Mouse (Mus musculus): ENCODE results near the gene Ccdc90b. TPM values are rescaled to one million over a fixed set of nuclear protein-coding genes. Genes with fewer than 3 reads are reported as not detected.

Ccdc90b gene
- polyA plus RNA-seq, 1 experiment = 38.8 TPM

DNA sequence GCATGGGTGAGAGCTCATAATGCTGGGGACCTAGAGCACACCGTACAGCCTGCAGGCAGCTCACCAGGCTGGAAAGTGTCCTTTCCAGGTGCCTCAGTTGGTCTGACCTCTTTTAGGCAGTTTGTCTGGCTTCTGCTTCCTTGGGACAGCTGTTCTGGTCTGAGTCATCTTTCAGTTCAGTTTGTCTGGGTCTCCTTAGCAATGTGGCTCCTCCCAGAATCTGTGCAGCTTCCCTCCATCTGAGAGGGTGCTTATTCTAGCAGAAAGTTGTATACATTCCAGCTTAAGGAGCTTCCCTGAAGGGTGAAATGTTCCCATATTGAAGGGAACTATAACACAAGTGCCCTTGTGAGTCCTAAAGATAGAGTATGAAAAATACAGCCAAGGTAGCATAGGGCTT lies 5.8 kb downstream of the Ccdc90b start:
- Histone ChIP-seq H3K4me1 (ENCODE audit: control insufficient read depth, insufficient read depth, low read length) (no peaks in the 10 kb centered on the region; the same call in 1 of the 2 replicates), H3K4me3 (ENCODE audit: insufficient read depth, low read length) (no peak overlapping the region), H3K27ac (ENCODE audit: insufficient read depth, low read length) (no peak overlapping the region)
- no peak for TF ChIP-seq POLR2A (IDR thresholded peaks at IDR 0.05; ENCODE audit: low read depth, low read length)
- TF ChIP-seq CTCF (IDR thresholded peaks at IDR 0.05; ENCODE audit: borderline replicate concordance, insufficient read depth, low read length) = no peak

DNA sequence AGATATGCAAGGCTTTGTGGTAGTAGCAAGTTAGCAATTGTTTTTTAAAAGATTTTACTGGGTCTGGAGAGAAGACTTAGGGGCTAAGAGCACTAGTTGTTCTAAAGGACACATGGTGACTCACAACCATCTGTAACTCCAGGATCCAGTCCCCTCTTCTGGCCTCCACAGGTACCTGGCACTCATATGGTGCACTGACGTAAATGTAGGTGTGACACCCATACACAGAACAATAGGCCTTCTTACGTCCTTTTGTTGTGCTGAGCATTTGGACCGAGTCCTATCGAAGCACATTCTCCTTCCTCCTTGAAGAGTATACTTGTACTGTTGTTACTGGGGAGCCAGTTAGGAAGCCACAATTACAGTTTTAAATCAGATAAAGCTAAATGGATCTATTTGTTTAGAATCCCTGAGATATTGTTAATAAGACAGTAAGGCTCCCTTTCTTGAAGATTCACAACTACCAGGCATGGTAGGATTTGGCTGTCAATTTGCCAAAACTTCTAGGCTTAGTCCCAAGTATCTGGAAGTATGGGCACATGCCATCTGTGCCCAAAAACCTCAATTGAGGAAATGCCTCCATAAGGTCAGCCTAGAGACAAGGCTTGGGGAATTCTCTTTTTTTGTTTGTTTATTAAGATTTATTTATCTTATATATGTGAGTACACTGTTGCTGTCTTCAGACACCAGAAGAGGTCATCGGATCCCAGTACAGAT lies 19.7 kb downstream of the Ccdc90b start:
- Histone ChIP-seq H3K4me3 (ENCODE audit: insufficient read depth, low read length) (no peak overlapping the region), H3K4me1 (ENCODE audit: control insufficient read depth, insufficient read depth, low read length) (no peaks in the 10 kb centered on the region), H3K27ac (ENCODE audit: insufficient read depth, low read length) (no peak overlapping the region)
- TF ChIP-seq CTCF (IDR thresholded peaks at IDR 0.05; ENCODE audit: borderline replicate concordance, insufficient read depth, low read length) = no peak
- TF ChIP-seq POLR2A (IDR thresholded peaks at IDR 0.05; ENCODE audit: low read depth, low read length) = no peak

DNA sequence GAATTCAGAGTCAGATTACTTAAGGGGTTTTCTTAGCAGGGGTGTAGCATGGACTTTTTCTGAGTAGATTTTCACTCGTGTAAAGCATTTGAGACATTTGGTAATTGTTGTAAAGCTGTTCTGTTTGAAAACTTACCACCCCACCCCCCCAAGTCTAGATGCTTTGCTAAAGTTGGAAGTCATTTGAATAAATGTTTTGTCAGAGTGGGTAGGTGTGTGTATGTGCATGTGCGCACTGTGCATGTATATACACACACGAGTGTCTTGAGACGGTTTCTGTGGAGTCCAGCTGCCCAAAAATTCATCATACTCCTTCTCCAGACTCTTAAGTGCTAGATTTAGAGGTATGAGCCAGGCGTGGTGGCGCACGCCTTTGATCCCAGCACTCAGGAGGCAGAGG lies 22.6 kb downstream of the Ccdc90b start:
- Histone ChIP-seq H3K4me3 (ENCODE audit: insufficient read depth, low read length) (no peak overlapping the region), H3K4me1 (ENCODE audit: control insufficient read depth, insufficient read depth, low read length) (no peaks in the 10 kb centered on the region), H3K27ac (ENCODE audit: insufficient read depth, low read length) (no peak overlapping the region)
- TF ChIP-seq POLR2A (IDR thresholded peaks at IDR 0.05; ENCODE audit: low read depth, low read length) (no peak), CTCF (IDR thresholded peaks at IDR 0.05; ENCODE audit: borderline replicate concordance, insufficient read depth, low read length) (no peak)

DNA sequence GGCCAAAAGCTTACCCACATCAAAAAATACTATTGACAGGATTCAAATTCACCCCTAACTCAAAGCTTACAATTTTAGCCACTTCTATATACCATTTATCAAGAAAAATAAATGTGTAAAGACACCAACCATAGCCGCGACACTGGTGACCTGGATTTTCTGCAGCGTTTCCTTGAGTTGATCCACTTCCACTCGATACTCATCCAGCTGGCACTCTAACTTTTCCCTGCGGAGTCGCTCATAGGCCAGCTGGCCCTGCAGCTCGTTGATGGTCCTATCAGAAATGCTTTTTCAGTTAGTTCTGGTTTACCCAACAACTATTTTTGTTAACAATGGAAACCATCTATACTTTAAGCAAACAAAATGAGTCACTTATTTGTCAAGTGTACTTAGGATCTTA lies 29.0 kb downstream of the Ccdc90b start:
- Histone ChIP-seq H3K4me3 (ENCODE audit: insufficient read depth, low read length) (no peak overlapping the region), H3K27ac (ENCODE audit: insufficient read depth, low read length) (no peak overlapping the region), H3K4me1 (ENCODE audit: control insufficient read depth, insufficient read depth, low read length) (no peaks in the 10 kb centered on the region)
- no peak for TF ChIP-seq POLR2A (IDR thresholded peaks at IDR 0.05; ENCODE audit: low read depth, low read length)
- no peak for TF ChIP-seq CTCF (IDR thresholded peaks at IDR 0.05; ENCODE audit: borderline replicate concordance, insufficient read depth, low read length)

DNA sequence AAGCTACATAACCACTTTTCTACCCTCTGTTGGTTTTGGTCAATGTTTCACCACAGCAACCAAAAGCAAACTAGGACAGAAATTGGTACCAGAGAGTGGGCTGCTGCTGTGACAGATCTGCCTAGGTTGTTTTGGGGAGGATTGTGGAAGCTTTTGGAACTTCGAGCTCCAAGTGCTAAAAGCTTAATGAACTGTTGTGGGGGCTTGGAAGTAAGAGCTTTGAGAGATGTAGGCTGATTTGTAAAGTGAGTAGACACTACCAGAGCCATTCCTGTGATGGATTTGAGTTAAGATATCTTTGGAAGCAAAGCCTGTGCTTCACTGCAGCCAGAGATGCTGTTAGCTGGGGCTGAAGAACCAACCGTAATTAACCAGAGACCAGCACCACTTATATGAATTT lies 29.9 kb downstream of the Ccdc90b start:
- TF ChIP-seq CTCF (IDR thresholded peaks at IDR 0.05; ENCODE audit: borderline replicate concordance, insufficient read depth, low read length) = no peak
- TF ChIP-seq POLR2A (IDR thresholded peaks at IDR 0.05; ENCODE audit: low read depth, low read length) = no peak
- no peak overlapping the region for H3K4me3 ChIP-seq (ENCODE audit: insufficient read depth, low read length)
- H3K4me1 ChIP-seq (ENCODE audit: control insufficient read depth, insufficient read depth, low read length) = no peaks in the 10 kb centered on the region
- H3K27ac ChIP-seq (ENCODE audit: insufficient read depth, low read length) = no peak overlapping the region

DNA sequence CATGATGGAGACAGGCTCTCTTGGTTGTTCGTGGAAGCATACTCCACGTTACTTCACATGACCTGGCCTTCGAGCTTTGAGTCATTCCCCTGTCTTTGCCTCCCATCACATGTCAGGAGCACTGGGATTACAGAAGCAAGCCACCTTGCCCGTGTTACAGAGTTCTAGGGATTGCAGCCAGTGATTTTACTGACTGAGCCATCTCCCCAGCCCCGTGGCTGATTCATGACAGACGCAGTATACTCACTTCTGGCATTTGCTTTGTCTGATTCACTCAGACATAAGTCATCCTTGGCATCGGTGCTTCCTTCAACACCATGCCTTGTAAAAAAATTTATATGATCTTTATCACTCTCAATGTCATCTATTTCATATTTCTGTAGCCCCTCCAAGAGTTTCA lies 44.0 kb downstream of the Ccdc90b start:
- no peak overlapping the region for H3K27ac ChIP-seq (ENCODE audit: insufficient read depth, low read length)
- H3K4me1 ChIP-seq (ENCODE audit: control insufficient read depth, insufficient read depth, low read length) = no peaks in the 10 kb centered on the region
- TF ChIP-seq POLR2A (IDR thresholded peaks at IDR 0.05; ENCODE audit: low read depth, low read length) = no peak
- TF ChIP-seq CTCF (IDR thresholded peaks at IDR 0.05; ENCODE audit: borderline replicate concordance, insufficient read depth, low read length) = no peak
- no peak overlapping the region for H3K4me3 ChIP-seq (ENCODE audit: insufficient read depth, low read length)

DNA sequence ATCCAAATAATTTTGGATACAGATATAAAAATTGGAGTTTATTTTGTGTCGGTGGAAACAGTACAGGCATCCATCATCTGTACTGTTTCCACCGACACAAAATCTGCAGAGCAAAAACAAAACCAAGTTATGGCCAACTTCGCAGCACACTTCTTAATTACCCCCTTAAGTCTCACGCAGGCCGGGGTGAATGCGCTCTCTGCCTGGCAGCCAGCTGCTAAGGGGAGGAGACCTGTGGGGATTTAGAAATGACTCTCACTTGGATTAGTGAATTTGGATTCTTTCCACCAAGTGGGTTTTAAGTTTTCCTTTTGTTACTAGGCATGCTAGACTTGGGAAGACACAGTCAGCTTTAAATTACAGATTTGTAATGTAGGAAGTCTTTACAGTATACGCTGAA lies 49.9 kb downstream of the Ccdc90b start:
- no peak overlapping the region for H3K27ac ChIP-seq (ENCODE audit: insufficient read depth, low read length)
- no peak for TF ChIP-seq CTCF (IDR thresholded peaks at IDR 0.05; ENCODE audit: borderline replicate concordance, insufficient read depth, low read length)
- TF ChIP-seq POLR2A (IDR thresholded peaks at IDR 0.05; ENCODE audit: low read depth, low read length) = no peak
- no peak overlapping the region for H3K4me3 ChIP-seq (ENCODE audit: insufficient read depth, low read length)
- no peaks in the 10 kb centered on the region for H3K4me1 ChIP-seq (ENCODE audit: control insufficient read depth, insufficient read depth, low read length)

DNA sequence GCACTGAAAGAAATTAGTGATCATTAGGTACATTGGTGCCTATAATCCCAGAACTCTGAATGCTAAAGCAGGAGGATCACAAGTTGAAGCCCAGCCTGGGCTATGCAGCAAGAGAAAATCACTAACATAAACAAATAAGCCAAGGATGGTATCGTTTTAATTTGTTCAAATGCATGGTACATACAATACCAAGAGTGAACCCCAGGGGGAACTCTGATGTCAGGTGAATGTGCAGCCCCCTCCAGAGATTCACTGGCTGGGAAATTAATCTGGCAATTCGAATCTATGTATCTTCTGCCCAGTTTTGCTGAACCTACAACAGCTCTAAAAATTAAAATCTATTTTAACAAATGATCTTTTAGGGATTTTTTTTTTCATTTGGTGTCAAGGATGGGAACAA lies 63.5 kb downstream of the Ccdc90b start:
- Histone ChIP-seq H3K4me1 (ENCODE audit: control insufficient read depth, insufficient read depth, low read length) (no peaks in the 10 kb centered on the region), H3K4me3 (ENCODE audit: insufficient read depth, low read length) (no peak overlapping the region), H3K27ac (ENCODE audit: insufficient read depth, low read length) (no peak overlapping the region)
- TF ChIP-seq POLR2A (IDR thresholded peaks at IDR 0.05; ENCODE audit: low read depth, low read length) = no peak

DNA sequence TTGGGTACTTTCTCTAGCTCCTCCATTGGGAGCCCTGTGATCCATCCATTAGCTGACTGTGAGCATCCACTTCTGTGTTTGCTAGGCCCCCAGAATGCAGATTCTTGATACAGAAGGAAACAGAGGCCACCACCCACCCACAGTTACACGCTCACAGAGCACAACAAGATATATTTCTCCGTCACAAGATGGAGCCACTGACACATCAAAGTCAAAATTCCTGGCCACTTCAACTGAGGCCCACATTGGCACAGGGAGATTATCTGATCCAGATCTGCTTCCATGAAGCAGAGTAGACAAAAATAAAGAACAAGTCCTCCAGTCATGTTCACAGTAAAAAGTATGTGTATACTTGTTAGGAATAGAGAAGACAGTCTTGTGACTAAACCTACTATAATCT lies 69.2 kb downstream of the Ccdc90b start:
- Histone ChIP-seq H3K27ac (ENCODE audit: insufficient read depth, low read length) (no peak overlapping the region), H3K4me1 (ENCODE audit: control insufficient read depth, insufficient read depth, low read length) (no peaks in the 10 kb centered on the region), H3K4me3 (ENCODE audit: insufficient read depth, low read length) (no peak overlapping the region)
- TF ChIP-seq CTCF (IDR thresholded peaks at IDR 0.05; ENCODE audit: borderline replicate concordance, insufficient read depth, low read length) (no peak), POLR2A (IDR thresholded peaks at IDR 0.05; ENCODE audit: low read depth, low read length) (no peak)

Other genes with a start within 250 kb of the Ccdc90b start
- 7.5 and 8.8 TPM in 2 replicates for gene Ankrd42, start 76.0 kb downstream of the Ccdc90b start, polyA plus RNA-seq (2011; ENCODE audit: insufficient read length, low read depth, missing spikeins)
- gene Pcf11, start 108.8 kb downstream of the Ccdc90b start, polyA plus RNA-seq (2011; ENCODE audit: insufficient read length, low read depth, missing spikeins) = 33.3 and 33.7 TPM in 2 replicates
- 38.7 and 45.6 TPM in 2 replicates for gene Rab30, start 180.5 kb downstream of the Ccdc90b start, polyA plus RNA-seq (2011; ENCODE audit: insufficient read length, low read depth, missing spikeins)

Data from embryonic fibroblast, embryonic 13.5 days (primary cell).